Mouse (Mus musculus) thymus, postnatal 0 days (tissue): Measurements from ENCODE around the gene Socs3. TPM values are rescaled to one million over a fixed set of nuclear protein-coding genes. Genes with fewer than 3 reads are reported as not detected.

ENCODE experiments used
- DNase-seq: peaks from one replicate; pipeline ENCODE4 v3.0.0-alpha.2; 2015; ENCODE audit warnings: low spot score
- polyA plus RNA-seq: library from polyadenylated mRNA; unstranded; fragments of >200 nt; fragmentation: Nextera tagmentation; extraction: Ambion mirVana; gene quantifications from 2 replicates; pipeline ENCODE4 v1.2.1, GENCODE M21; 2015

Gene Socs3
- polyA plus RNA-seq, 1 experiment from 2014 or later, result 26.7 TPM

DNA sequence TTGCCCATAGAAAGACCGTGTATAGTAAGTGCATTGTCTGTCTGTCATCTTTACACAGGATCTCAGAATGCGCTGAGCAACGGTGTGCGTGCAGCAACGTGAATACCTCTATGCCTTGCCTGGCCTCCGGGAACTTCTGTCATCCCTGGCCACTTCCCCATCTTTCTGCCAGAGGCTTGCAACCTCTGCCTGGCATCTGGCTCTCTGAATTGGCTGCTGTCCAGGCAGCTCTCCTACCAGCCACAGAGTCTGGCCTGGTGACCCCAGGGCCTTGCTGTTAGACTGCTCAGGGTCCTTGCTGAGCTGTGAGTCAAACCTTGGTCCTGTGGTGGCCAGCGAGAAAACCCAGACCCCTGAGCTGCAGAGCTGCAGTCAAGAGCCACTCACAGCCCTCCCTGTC is 11.7 kb downstream of the Socs3 start:
- no peak for DNase-seq

- no peak for DNase-seq
Observed at GRCm38 (mm10) chr11:117955621-117956020, 14.2 kb downstream of the Socs3 start.

DNA sequence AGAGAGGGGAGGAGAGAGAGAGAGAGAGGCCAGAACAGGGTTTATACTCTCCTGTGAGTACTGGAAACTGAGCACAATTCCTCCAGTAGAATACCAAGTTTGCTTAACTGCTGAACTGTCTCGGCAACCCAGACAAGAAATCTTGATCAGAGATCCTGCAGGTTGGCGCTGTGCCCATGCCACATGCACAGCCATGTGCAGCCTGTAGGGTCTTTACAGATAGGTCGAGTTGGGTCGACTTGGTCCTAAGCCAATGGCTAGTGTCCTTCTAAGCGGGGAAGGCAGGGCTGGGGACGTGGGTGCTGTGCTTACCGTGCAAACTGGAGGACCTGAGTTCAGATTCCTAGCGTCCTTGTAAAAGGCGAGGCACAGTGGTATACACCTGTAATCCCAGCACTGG is 15.0 kb downstream of the Socs3 start:
- no peak for DNase-seq

DNA sequence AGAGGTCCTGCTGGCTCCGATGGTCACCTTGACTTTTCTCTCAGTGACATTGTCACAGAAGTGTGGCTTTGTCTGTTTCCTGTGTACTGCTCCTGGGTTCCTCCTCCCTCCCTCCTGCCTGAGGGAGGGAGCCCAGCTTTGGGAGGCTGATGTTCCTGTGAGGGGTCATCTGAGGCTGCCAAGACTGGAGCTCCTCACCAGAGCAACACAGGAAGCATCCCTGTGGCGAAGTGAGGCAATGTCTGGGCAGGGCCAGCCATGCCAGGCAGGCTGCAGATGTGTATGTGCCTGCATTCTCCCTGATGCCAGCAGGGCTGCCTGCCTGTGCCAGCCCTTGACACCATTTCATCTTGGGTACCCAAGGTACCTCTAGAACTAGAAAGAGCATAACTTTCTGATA is 15.8 kb downstream of the Socs3 start:
- DNase-seq, result peak; percentile 38

DNA sequence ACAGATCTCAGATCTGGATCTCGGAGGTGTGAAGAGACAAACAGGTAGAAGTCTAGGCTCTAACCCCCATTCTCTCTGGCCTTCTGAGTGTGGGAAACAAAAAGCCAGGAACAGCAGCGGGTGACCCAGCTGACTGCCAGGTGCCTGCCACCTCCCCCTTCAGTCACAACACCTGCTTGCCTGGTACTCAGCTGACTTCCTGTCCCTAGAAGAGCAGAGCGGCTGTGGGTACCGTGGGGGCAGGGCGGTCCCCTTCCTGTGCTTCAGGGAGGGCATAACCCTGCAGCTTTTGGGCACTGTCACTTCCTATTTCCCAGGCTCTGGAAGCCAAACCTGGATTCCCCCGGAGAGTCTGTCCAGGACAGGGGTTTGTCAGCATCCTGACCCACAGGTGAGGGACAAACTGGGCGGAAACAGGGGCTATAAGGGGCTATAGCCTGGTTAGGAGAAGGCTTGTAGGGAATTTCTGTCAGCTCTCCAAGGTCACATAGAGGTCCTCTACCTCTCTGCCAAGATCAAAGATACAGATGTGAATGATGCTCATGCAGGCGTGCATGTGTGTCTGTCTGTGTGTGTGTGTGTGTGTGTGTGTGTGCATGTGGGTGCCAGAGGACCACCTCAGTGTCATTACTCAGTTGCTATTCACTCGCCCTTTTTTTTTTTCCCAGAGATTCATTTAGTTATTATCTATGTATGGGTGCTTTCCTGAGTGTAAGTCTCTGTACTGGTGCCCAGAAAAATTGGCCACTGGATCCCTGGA is 17.5 kb downstream of the Socs3 start:
- DNase-seq, result peak; percentile 94

GRCm38 (mm10) chr11:117951391-117951790 is 18.5 kb downstream of the Socs3 start:
- no peak for DNase-seq

- DNase-seq, result no peak
Observed at GRCm38 (mm10) chr11:117949392-117950091, 20.3 kb downstream of the Socs3 start.

GRCm38 (mm10) chr11:117946996-117947419 is 22.8 kb downstream of the Socs3 start:
- no peak for DNase-seq

DNA sequence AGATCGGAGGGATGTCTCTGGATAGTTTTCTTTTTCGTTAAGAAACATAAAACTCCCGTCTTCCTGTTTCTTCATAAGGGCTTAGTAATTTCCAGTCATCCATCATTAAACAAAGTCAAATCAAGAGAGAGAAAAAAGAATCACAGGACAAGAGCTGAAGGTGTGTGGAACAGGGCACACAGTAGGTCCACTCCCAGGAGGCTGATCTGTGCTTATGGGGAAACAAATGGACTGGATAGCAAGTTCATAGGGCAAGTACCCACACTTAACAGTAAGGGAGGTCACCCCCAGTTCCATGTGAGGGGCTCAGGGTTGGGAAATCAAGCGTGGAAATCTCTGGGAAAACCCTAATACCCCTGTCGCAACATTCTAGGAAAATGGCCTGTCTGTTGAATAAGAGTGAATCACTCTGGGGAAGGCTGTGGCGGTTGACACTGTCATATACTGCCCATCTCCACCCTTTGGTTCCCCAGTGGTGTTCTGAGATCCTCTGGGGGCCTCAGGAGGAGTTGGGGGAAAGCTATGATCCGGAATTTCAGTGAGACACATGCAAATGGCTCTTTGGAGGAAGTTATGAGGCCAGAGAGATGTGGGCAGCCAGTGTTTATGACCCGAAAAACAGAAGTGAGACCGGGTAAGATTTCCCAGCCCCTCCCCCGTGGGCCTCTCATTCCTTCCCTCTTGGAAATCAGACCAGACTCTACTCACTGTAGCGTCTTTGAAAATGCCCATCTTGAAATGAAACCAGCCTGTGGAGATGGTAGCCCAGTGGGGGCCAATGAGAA is 23.5 kb downstream of the Socs3 start:
- no peak for DNase-seq

DNA sequence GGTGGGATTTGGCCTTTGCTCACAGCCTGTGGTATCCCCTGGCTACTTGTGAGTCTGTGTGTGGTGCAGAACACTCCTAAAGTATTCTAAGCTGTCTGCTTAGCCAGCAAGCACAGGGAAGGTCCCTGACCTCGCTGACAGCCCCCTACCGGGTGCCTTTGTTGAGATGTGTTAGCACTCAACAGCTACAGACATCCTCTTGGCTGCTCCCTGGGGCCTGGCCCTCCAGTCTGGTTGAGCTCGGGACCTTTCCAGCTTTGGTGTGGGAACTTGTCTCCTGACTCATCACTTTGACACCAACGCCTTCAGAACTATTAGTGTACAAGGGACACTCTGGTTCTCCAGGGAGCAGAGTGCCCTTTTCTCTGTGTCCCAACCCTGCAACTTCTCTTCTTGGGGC is 28.0 kb downstream of the Socs3 start:
- no peak for DNase-seq

- no peak for DNase-seq
Observed at GRCm38 (mm10) chr11:117941325-117941834, 28.5 kb downstream of the Socs3 start.

DNA sequence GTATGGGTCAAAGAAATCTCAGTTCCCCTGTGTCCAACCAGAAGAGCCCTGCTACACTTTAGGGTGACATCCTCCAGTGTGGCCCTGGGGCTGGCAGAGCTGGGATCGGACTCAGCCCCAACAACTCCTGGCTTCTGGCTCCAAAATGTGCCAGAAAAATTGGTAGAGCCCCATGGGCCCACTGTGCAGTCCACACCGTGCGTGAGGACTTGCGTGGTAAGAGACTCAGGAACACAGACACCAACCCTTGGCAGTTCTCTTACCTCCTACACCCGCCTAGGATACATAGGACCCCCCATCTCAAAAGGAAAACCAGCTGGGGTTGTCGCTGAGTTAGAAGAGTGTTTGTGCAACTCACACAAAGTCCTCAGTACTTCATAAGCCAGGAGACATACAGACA is 29.0 kb downstream of the Socs3 start:
- DNase-seq, result no peak

DNA sequence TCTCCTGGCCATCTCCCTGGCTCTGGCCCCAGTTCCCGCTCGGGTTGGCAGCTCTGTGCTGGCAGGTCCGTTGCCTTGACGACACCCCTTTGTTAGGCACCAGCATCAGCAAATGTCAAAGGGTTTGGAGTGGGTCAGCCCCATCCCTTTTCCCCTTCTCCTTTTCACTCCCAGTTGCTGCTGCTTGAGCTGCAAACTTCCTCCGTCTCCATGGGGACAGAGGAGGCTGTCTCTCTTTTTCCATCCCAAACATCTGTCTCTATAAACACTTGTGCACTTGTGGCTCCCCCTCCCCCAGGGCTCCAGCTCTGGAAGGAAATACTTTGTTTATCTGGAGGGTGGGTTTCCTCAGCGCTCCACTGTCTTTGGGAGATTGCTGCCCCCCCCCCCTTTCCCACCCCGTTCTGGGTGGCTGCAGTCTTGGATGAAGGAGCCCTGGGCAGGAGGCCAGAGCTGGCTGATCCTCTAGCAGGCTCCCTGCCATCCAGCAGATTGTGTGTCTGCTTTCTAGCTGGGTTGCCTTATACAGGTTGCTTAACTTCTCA is 30.0 kb downstream of the Socs3 start:
- no peak for DNase-seq

DNA sequence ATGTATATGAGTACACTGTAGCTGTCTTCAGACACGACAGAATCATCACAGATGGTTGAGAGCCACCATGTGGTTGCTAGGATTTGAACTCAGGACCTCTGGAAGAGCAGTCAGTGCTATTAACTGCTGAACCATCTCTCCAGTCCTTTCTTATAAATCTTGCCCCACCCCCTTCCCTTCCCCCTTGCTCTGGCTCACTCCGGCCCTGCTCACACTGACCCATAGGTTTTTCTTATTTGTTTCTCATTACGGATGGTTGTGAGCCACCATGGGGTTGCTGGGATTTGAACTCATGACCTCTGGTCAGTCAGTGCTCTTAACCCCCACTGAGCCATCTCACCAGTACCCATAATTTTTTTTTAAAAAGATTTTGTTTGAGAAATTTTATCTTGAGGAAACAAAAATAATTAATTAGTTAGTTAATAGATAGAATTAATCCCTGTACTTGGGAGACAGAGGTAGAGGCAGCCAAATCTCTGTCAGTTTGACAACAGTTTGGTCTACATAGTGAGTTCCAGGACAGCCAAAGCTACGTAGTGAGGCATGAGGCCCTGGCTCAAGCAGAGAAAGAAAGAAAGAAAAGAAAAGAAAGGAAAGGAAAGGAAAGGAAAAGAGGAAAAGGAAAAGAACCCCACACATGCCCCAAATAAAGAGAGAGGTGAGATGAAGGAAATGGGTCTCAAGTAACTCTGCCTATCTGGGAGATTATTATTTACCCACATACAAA is 30.7 kb downstream of the Socs3 start:
- DNase-seq, result no peak

DNA sequence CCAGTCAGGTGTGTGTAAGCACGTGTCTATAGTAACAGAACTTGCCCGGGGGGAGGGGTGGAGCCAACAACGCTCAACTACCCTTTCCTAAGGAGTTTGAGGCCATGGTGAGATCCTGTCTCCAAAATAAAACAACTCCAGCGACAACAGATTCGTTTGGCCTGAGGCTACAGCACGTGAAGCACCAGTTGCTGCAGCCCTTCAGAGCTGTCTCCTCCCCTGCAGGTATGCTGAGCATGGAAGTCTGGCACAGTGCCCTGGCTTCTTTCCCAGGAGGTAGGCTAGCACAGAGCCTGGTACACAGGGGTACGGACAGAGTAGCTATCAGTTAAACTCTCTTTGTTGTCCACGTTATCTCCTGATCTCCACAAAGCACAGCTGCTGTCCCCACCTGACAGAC is 33.6 kb downstream of the Socs3 start:
- DNase-seq, result no peak

- no peak for DNase-seq
Observed at GRCm38 (mm10) chr11:117935616-117936015, 34.2 kb downstream of the Socs3 start.

GRCm38 (mm10) chr11:117934576-117935368 is 35.1 kb downstream of the Socs3 start:
- no peak for DNase-seq

- DNase-seq, result no peak
Observed at GRCm38 (mm10) chr11:117934168-117934567, 35.7 kb downstream of the Socs3 start.

DNA sequence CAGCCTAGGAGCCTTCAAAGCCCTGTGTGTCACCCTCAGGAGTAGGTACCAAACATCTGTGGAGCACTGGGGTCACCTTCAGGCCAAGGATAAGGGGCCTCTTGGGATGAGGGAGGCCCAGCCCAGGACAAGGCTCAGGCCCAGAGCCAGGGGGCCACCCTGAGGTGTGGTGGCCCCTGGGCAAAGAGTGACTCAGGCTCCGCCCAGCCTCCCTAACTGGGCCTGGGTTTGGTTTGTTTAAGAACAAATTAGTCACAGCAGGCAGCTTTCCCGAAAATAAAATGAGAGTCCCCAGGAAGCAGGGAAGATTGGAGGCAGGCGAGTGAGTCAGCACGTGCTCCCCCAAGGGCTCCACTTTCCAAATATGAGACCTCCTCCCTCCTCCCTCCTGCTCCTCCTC is 37.7 kb downstream of the Socs3 start:
- DNase-seq, result no peak

DNA sequence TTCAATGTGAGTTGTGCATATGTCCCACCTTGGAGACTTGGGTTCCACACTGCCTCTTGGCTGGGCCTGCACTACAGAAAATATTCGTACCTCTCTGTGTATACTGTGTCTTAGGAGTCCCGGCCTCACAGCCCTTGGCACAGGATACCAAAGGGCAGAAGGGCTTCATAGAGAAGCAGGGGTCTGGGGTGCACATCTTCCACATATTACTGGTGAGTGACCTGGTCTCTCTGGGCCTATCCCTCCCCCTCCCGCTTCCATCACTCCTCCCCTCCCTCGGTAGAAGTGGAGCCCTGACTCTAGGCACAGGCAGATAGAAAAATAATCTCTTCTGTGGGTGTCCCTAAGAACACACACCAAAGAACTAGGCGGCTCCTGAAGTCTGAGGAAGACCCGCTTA is 38.3 kb downstream of the Socs3 start:
- DNase-seq, result no peak
